Comparison of ENCODE assay signal across 39 mouse cellular contexts in the genomic region with DNA sequence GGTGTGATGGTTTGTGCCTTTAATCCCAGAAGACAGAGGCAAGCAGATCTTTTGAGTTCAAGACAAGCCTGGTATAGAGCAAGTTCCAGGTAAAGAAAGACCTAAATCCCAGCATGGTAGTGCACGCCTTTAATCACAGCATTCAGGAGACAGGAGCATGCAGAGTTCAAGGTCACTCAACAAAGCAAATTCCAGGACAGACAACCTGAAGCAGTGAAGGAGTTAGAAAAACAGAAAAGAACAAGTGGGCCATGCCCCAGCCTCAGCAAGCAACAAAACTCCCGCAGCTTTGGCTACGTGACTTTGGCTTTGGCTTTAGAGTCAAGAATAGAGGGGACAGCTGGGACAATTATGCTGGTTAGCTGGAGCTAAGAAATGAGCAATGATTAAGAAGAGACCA. TPM values are rescaled to one million over a fixed set of nuclear protein-coding genes. Genes with fewer than 3 reads are reported as not detected.
"Had no signal": no experiment of that assay in that cellular context is flagged by ENCODE, and none has a peak within 500 bp of the region (broad histone marks: within the 10 kb centered on the region; RNA-seq: fewer than 3 reads in every experiment).

No protein-coding gene starts in this region.

- H3K4me2 ChIP-seq: heart, embryonic 11.5 days; heart, embryonic 13.5 days; heart, embryonic 15.5 days; hindbrain, embryonic 13.5 days; hindbrain, embryonic 15.5 days; kidney, embryonic 15.5 days; limb, embryonic 12.5 days; liver, embryonic 11.5 days; liver, embryonic 13.5 days; liver, embryonic 15.5 days had no signal

- ATAC-seq: hindbrain, postnatal 0 days; intestine, embryonic 16.5 days; liver, postnatal 0 days had no signal

- H3K9ac ChIP-seq: heart, embryonic 13.5 days; heart, embryonic 15.5 days; hindbrain, embryonic 13.5 days; hindbrain, embryonic 15.5 days; kidney, embryonic 15.5 days; limb, embryonic 12.5 days; liver, embryonic 13.5 days; liver, embryonic 15.5 days; liver, postnatal 0 days had no signal

- H3K36me3 ChIP-seq: heart, embryonic 13.5 days; heart, embryonic 15.5 days; hindbrain, embryonic 13.5 days; hindbrain, embryonic 15.5 days; kidney, embryonic 15.5 days; limb, embryonic 10.5 days; limb, embryonic 12.5 days; liver, embryonic 13.5 days; liver, embryonic 15.5 days had no signal

- H3K4me1 ChIP-seq: liver, embryonic 13.5 days; liver, embryonic 15.5 days had no signal

- H3K4me3 ChIP-seq: gastrocnemius, adult 2 months; heart, adult 2 months; heart, embryonic 13.5 days; heart, embryonic 15.5 days; hindbrain, embryonic 13.5 days; hindbrain, embryonic 15.5 days; kidney, embryonic 15.5 days; layer of hippocampus, adult 2 months; left cerebral cortex, adult 2 months; limb, embryonic 10.5 days; limb, embryonic 12.5 days; liver, embryonic 13.5 days; liver, embryonic 15.5 days had no signal

- H3K27ac ChIP-seq: gastrocnemius, adult 2 months; heart, adult 2 months; heart, embryonic 13.5 days; heart, embryonic 15.5 days; hindbrain, embryonic 13.5 days; hindbrain, embryonic 15.5 days; hindbrain, postnatal 0 days; kidney, embryonic 15.5 days; kidney, postnatal 0 days; layer of hippocampus, adult 2 months; left cerebral cortex, adult 2 months; limb, embryonic 10.5 days; limb, embryonic 12.5 days; liver, embryonic 13.5 days; liver, embryonic 15.5 days had no signal

- H3K9me3 ChIP-seq: limb, embryonic 10.5 days; liver, embryonic 15.5 days had no signal

- DNase-seq: gastrocnemius, adult 2 months; gastrocnemius, postnatal 10 days; gastrocnemius, postnatal 36 days; heart, adult 11 months; heart, adult 2 months; heart, postnatal 14 days; heart, postnatal 36 days; kidney, adult 11 months; kidney, adult 2 months; kidney, adult 9 months; kidney, postnatal 25 days; kidney, postnatal 4 days; liver; liver, embryonic 13.5 days; liver, postnatal 0 days had no signal

RNA-seq across cellular contexts. Expression of gene Aym1, which starts 26.9 kb away (rescaled TPM):
- total RNA-seq: gastrocnemius, adult 2 months; gastrocnemius, postnatal 10 days; gastrocnemius, postnatal 36 days; heart, adult 2 months; heart, postnatal 14 days; heart, postnatal 36 days; hematopoietic stem cell, adult 5-6 weeks; hindbrain, postnatal 0 days; layer of hippocampus, adult 2 months; layer of hippocampus, postnatal 10 days; layer of hippocampus, postnatal 25 days; left cerebral cortex, adult 2 months; left cerebral cortex, postnatal 14 days; left cerebral cortex, postnatal 36 days had no signal
- polyA plus RNA-seq: heart, adult 2 months; heart, embryonic 11.5 days; heart, embryonic 13.5 days; heart, embryonic 15.5 days; heart, postnatal 0 days; hindbrain, embryonic 11.5 days; hindbrain, embryonic 13.5 days; hindbrain, embryonic 15.5 days; hindbrain, postnatal 0 days; intestine, embryonic 14.5 days; intestine, embryonic 16.5 days; kidney, adult 2 months; kidney, embryonic 15.5 days; kidney, postnatal 0 days; limb, embryonic 10.5 days; limb, embryonic 12.5 days; limb, embryonic 14.5 days; liver, embryonic 11.5 days; liver, embryonic 13.5 days; liver, embryonic 15.5 days; liver, postnatal 0 days had no signal
